Mouse (Mus musculus): ENCODE measurements at regions not wholly inside any gene's neighbourhood (a gene's known extent, or its start where the extent isn't known, plus 50 kb on each side); places are given as distances from the start of the nearest gene placed in this dataset.
A peak's percentile ranks its signal among the peaks of the same experiment; 100 is the strongest.

GRCm38 (mm10) chr17:52217411-52217810 lies 384.3 kb upstream of the Satb1 start:
- Histone ChIP-seq H3K9me3 (ENCODE audit: control insufficient read depth, low read length) (no peaks in the 10 kb centered on the region), H3K9ac (no peak overlapping the region), H3K36me3 (replicated peaks; ENCODE audit: control insufficient read depth, insufficient read depth) (no peaks in the 10 kb centered on the region), H3K27ac (no peak overlapping the region), H3K27me3 (ENCODE audit: control insufficient read depth, insufficient read depth, low read length) (no peaks in the 10 kb centered on the region), H3K4me2 (replicated peaks) (no peak overlapping the region), H3K4me1 (replicated peaks; ENCODE audit: control insufficient read depth, insufficient read depth, low read length) (no peaks in the 10 kb centered on the region), H3K4me3 (replicated peaks; ENCODE audit: low read length) (no peak overlapping the region)
- no peak for DNase-seq (ENCODE audit: low spot score)
- no peak for ATAC-seq (ENCODE audit: low FRiP score)

- H3K4me1 ChIP-seq (replicated peaks; ENCODE audit: control insufficient read depth, insufficient read depth, low read length) = no peaks in the 10 kb centered on the region
- H3K9me3 ChIP-seq (ENCODE audit: control insufficient read depth, low read length) = no peaks in the 10 kb centered on the region
- no peak overlapping the region for H3K4me2 ChIP-seq (replicated peaks)
- 91% methylated on average over 2 of the region's 2 CpGs for WGBS
- no peaks in the 10 kb centered on the region for H3K27me3 ChIP-seq (ENCODE audit: control insufficient read depth, insufficient read depth, low read length)
- H3K36me3 ChIP-seq (replicated peaks; ENCODE audit: control insufficient read depth, insufficient read depth) = no peaks in the 10 kb centered on the region
- no peak overlapping the region for H3K4me3 ChIP-seq (replicated peaks; ENCODE audit: low read length)
- H3K27ac ChIP-seq = no peak overlapping the region
- no peak overlapping the region for H3K9ac ChIP-seq
- DNase-seq (ENCODE audit: low spot score) = no peak
- no peak for ATAC-seq (ENCODE audit: low FRiP score)
These were observed 379.9 kb upstream of the Satb1 start for GRCm38 (mm10) chr17:52212944-52213343.

GRCm38 (mm10) chr17:52210483-52210882 lies 377.4 kb upstream of the Satb1 start:
- Histone ChIP-seq H3K4me2 (replicated peaks) (no peak overlapping the region), H3K9me3 (ENCODE audit: control insufficient read depth, low read length) (no peaks in the 10 kb centered on the region), H3K4me3 (replicated peaks; ENCODE audit: low read length) (no peak overlapping the region), H3K27me3 (ENCODE audit: control insufficient read depth, insufficient read depth, low read length) (no peaks in the 10 kb centered on the region), H3K4me1 (replicated peaks; ENCODE audit: control insufficient read depth, insufficient read depth, low read length) (no peaks in the 10 kb centered on the region), H3K9ac (no peak overlapping the region), H3K27ac (no peak overlapping the region), H3K36me3 (replicated peaks; ENCODE audit: control insufficient read depth, insufficient read depth) (no peaks in the 10 kb centered on the region)
- DNase-seq (ENCODE audit: low spot score) = no peak
- no peak for ATAC-seq (ENCODE audit: low FRiP score)
- 94% methylated on average over 6 of the region's 6 CpGs for WGBS

GRCm38 (mm10) chr17:52197731-52198130 lies 364.6 kb upstream of the Satb1 start:
- 91% methylated on average over 4 of the region's 4 CpGs for WGBS
- DNase-seq (ENCODE audit: low spot score) (no peak), ATAC-seq (ENCODE audit: low FRiP score) (no peak)

GRCm38 (mm10) chr17:52196811-52197210 lies 363.7 kb upstream of the Satb1 start:
- Histone ChIP-seq H3K4me3 (replicated peaks; ENCODE audit: low read length) (no peak overlapping the region), H3K27me3 (ENCODE audit: control insufficient read depth, insufficient read depth, low read length) (no peaks in the 10 kb centered on the region), H3K4me1 (replicated peaks; ENCODE audit: control insufficient read depth, insufficient read depth, low read length) (no peaks in the 10 kb centered on the region), H3K9ac (no peak overlapping the region), H3K4me2 (replicated peaks) (no peak overlapping the region), H3K36me3 (replicated peaks; ENCODE audit: control insufficient read depth, insufficient read depth) (no peaks in the 10 kb centered on the region), H3K27ac (no peak overlapping the region), H3K9me3 (ENCODE audit: control insufficient read depth, low read length) (no peaks in the 10 kb centered on the region)
- ATAC-seq (ENCODE audit: low FRiP score) = no peak
- DNase-seq (ENCODE audit: low spot score) = no peak
- WGBS = 84% methylated on average over 5 of the region's 5 CpGs

More at GRCm38 (mm10) chr17:52197731-52198130, 364.6 kb upstream of the Satb1 start:
- no peaks in the 10 kb centered on the region for H3K4me1 ChIP-seq (replicated peaks; ENCODE audit: control insufficient read depth, insufficient read depth, low read length)
- no peak overlapping the region for H3K4me3 ChIP-seq (replicated peaks; ENCODE audit: low read length)
- H3K27me3 ChIP-seq (ENCODE audit: control insufficient read depth, insufficient read depth, low read length) = no peaks in the 10 kb centered on the region
- no peak overlapping the region for H3K27ac ChIP-seq
- no peaks in the 10 kb centered on the region for H3K9me3 ChIP-seq (ENCODE audit: control insufficient read depth, low read length)
- H3K9ac ChIP-seq = no peak overlapping the region
- no peaks in the 10 kb centered on the region for H3K36me3 ChIP-seq (replicated peaks; ENCODE audit: control insufficient read depth, insufficient read depth)
- H3K4me2 ChIP-seq (replicated peaks) = no peak overlapping the region

- Histone ChIP-seq H3K4me2 (replicated peaks) (no peak overlapping the region), H3K4me1 (replicated peaks; ENCODE audit: control insufficient read depth, insufficient read depth, low read length) (no peaks in the 10 kb centered on the region), H3K9ac (no peak overlapping the region), H3K27me3 (ENCODE audit: control insufficient read depth, insufficient read depth, low read length) (no peaks in the 10 kb centered on the region), H3K4me3 (replicated peaks; ENCODE audit: low read length) (no peak overlapping the region), H3K9me3 (ENCODE audit: control insufficient read depth, low read length) (no peaks in the 10 kb centered on the region), H3K27ac (no peak overlapping the region), H3K36me3 (replicated peaks; ENCODE audit: control insufficient read depth, insufficient read depth) (no peaks in the 10 kb centered on the region)
- WGBS = 88% methylated on average over 5 of the region's 5 CpGs
- DNase-seq (ENCODE audit: low spot score) (no peak), ATAC-seq (ENCODE audit: low FRiP score) (no peak)
These were observed 362.7 kb upstream of the Satb1 start for GRCm38 (mm10) chr17:52195804-52196203.

DNA sequence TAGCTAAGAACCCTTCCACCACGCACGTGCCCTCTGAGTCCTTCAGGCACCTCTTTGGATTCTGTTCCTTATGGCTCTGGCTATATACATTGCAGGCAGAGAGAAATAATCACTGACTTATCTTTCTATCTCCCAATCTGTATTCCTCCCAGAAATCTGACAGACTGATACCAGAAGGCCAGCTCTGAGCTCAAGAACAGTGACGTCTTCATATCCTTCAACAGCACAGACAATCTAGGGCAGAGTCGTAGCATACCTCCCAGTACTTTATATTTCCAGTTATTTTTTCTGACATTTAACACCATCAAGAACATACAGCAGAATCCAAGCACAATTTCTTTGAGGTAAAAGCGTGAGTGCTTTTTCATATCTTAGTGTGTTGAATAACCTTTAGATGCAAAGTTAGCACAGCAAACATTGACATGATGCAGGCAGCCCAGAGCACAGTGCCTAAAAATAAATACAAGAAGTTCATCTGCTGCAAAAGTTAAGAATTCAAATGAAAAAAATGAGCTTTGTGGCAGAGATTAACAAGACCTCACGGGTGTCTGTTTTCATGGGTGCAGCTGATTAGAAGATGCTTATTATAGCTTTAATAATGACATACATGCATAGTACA lies 358.1 kb upstream of the Satb1 start:
- H3K36me3 ChIP-seq (replicated peaks; ENCODE audit: control insufficient read depth, insufficient read depth) = no peaks in the 10 kb centered on the region
- 87% methylated on average over 6 of the region's 6 CpGs for WGBS

GRCm38 (mm10) chr17:52182706-52183105 lies 349.6 kb upstream of the Satb1 start:
- Histone ChIP-seq H3K36me3 (replicated peaks; ENCODE audit: control insufficient read depth, insufficient read depth) (no peaks in the 10 kb centered on the region), H3K4me3 (replicated peaks; ENCODE audit: low read length) (no peak overlapping the region), H3K27me3 (ENCODE audit: control insufficient read depth, insufficient read depth, low read length) (no peaks in the 10 kb centered on the region), H3K9ac (no peak overlapping the region), H3K9me3 (ENCODE audit: control insufficient read depth, low read length) (0 out of 2 replicates have a peak, but pooled peaks cover 6% of the 10 kb centered on the region), H3K27ac (no peak overlapping the region), H3K4me1 (replicated peaks; ENCODE audit: control insufficient read depth, insufficient read depth, low read length) (no peaks in the 10 kb centered on the region), H3K4me2 (replicated peaks) (no peak overlapping the region)
- no peak for ATAC-seq (ENCODE audit: low FRiP score)
- peak; percentile 39 for DNase-seq (ENCODE audit: low spot score)
- WGBS = 35% methylated on average over 3 of the region's 3 CpGs

More for the DNA sequence above, 358.1 kb upstream of the Satb1 start:
- Histone ChIP-seq H3K27me3 (ENCODE audit: control insufficient read depth, insufficient read depth, low read length) (no peaks in the 10 kb centered on the region), H3K4me1 (replicated peaks; ENCODE audit: control insufficient read depth, insufficient read depth, low read length) (no peaks in the 10 kb centered on the region), H3K4me2 (replicated peaks) (no peak overlapping the region), H3K9me3 (ENCODE audit: control insufficient read depth, low read length) (no peaks in the 10 kb centered on the region), H3K9ac (no peak overlapping the region), H3K4me3 (replicated peaks; ENCODE audit: low read length) (no peak overlapping the region), H3K27ac (no peak overlapping the region)
- DNase-seq (ENCODE audit: low spot score) = no peak
- no peak for ATAC-seq (ENCODE audit: low FRiP score)

DNA sequence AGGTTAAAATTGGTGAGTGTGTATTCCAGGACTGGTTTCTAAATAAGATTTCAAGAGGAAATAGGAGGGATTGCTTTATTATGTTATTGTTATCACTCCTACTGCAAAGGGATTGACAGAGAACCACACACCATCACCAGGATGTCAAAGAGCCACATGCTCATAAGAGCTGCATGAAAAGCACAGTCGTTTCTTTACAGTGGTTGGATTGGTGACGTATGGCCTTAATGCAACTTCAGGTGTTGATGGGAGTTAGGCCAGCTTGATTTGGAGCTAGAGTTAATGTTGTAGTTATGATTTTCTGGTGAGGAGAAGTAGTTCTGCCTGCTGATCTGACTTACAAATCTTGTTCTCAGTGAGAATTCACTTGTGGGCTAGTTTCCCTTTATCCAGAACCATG lies 344.9 kb upstream of the Satb1 start:
- 88% methylated on average over 2 of the region's 2 CpGs for WGBS
- no peaks in the 10 kb centered on the region for H3K27me3 ChIP-seq (ENCODE audit: control insufficient read depth, insufficient read depth, low read length)
- no peak for DNase-seq (ENCODE audit: low spot score)

More for the DNA sequence above, 344.9 kb upstream of the Satb1 start:
- Histone ChIP-seq H3K4me3 (replicated peaks; ENCODE audit: low read length) (no peak overlapping the region), H3K4me2 (replicated peaks) (no peak overlapping the region), H3K36me3 (replicated peaks; ENCODE audit: control insufficient read depth, insufficient read depth) (no peaks in the 10 kb centered on the region), H3K9ac (no peak overlapping the region), H3K27ac (no peak overlapping the region), H3K9me3 (ENCODE audit: control insufficient read depth, low read length) (0 out of 2 replicates have a peak, but pooled peaks cover 6% of the 10 kb centered on the region), H3K4me1 (replicated peaks; ENCODE audit: control insufficient read depth, insufficient read depth, low read length) (no peaks in the 10 kb centered on the region)
- no peak for ATAC-seq (ENCODE audit: low FRiP score)
